Mouse (Mus musculus): ENCODE measurements around the gene B3gat1. TPM values are rescaled to one million over a fixed set of nuclear protein-coding genes. Genes with fewer than 3 reads are reported as not detected.

Gene B3gat1
- not detected for total RNA-seq (2023)

GRCm38 (mm10) chr9:26733206-26733891 lies at the start of gene B3gat1:
TSS of gene B3gat1 (plus strand) at chr9:26733728.

GRCm38 (mm10) chr9:26805935-26806666 lies 72.6 kb downstream of the B3gat1 start, which contains the start of gene Glb1l2:
TSS of gene Glb1l2 (minus strand) at chr9:26806468.

Other genes with a start within 250 kb of the B3gat1 start
- gene Glb1l2, start 72.7 kb downstream of the B3gat1 start, total RNA-seq (2023): not detected
- gene Glb1l3, start 127.2 kb downstream of the B3gat1 start, total RNA-seq (2023): not detected
- not detected for gene Gm1110, start 189.4 kb downstream of the B3gat1 start, total RNA-seq (2023)